Mouse (Mus musculus): ENCODE measurements around the gene Arhgef25.
A peak's percentile ranks its signal among the peaks of the same experiment; 100 is the strongest.

DNA sequence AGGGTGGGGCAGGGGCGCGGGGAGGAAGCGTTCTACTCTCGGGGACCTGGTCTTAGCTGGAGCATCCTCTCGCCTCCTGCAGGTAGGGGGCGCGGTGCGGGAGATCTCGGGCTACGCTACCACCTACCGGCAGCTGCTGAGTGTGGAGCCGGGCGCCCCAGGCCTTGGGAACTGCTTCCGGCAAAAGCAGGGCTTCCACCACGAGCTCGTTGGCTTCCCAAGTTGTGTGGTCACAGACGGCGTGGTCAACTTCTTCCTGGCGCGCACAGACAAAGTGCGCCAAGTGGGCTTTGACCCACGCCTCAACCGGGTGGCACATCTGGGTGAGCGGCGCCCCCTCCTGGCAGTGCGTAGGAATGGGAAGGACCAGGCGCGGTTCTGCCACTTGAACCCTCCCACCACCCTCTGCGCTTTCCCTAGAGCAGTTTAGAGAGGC lies 19.0 kb downstream of the Arhgef25 start:
- TF ChIP-seq CTCF (IDR thresholded peaks at IDR 0.05; ENCODE audit: control insufficient read depth, insufficient read depth, insufficient read length), result peak; percentile 91
- TF ChIP-seq MYOD1 (IDR thresholded peaks at IDR 0.05; ENCODE audit: control insufficient read depth, insufficient read length, low read depth), result no peak
- TF ChIP-seq CEBPB (IDR thresholded peaks at IDR 0.05; ENCODE audit: low read depth), result no peak
